Mouse (Mus musculus): ENCODE data around the gene Fthl17d.
"Not testable (repeated sequence)": the region's sequence is repeated elsewhere in the genome, so short reads cannot be mapped to it uniquely, and the experiment has no call there.

Fthl17d gene

GRCm38 (mm10) chrX:8986655-8987054, at the start of gene Fthl17d:
Fthl17d (minus strand) TSS chrX:8986755.
- DNase-seq (ENCODE audit: low spot score in 2 of 2), result not testable (repeated sequence)

DNA sequence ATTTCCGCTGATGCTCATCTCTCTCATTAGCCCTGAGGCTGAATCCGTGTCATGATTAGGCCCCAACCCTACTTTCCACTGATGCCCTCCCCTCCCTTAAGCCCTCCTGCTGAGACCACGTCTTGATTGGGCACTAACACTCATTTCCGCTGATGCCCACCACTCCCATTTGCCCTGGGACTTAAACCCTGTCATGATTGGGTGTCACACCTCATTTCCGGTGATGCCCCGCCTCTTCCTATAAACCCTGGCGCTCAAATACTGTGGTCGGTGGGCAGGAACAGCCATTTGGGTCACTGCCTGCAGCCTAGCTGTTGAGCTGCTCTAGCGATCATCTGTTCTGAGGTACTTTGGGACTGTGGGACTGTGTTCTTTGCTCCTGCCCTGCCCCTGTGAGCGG, 46.6 kb upstream of the Fthl17d start, which contains the start of gene Fthl17e:
Fthl17e (plus strand) TSS at position 301 of the 400 bp plus-strand sequence.
- not testable (repeated sequence) for DNase-seq (ENCODE audit: low spot score in 2 of 2)

- no peak for DNase-seq (ENCODE audit: low spot score in 2 of 2)
Observed at GRCm38 (mm10) chrX:9019481-9019880, 32.9 kb upstream of the Fthl17d start.

- no peak for DNase-seq (ENCODE audit: low spot score in 2 of 2)
Observed at GRCm38 (mm10) chrX:9016079-9016478, 29.5 kb upstream of the Fthl17d start.

DNA sequence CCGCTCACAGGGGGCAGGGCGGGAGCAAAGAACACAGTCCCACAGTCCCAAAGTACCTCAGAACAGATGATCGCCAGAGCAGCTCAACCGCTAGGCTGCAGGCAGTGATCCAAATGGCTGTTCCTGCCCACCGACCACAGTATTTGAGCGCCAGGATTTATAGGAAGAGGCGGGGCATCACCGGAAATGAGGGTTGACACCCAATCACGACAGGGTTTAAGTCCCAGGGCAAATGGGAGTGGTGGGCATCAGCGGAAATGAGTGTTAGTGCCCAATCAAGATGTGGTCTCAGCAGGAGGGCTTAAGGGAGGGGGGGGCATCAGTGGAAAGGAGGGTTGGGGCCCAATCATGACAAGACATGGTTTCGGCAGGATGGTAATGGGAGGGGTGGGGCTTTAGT, 10.1 kb downstream of the Fthl17d start, which contains the start of gene Fthl17c:
Fthl17c (minus strand) TSS at position 101 of the 400 bp plus-strand sequence.
- not testable (repeated sequence) for DNase-seq (ENCODE audit: low spot score in 2 of 2)

GRCm38 (mm10) chrX:8964618-8965017, 21.9 kb downstream of the Fthl17d start:
- not testable (repeated sequence) for DNase-seq (ENCODE audit: low spot score in 2 of 2)

GRCm38 (mm10) chrX:8962875-8963274, 23.7 kb downstream of the Fthl17d start, which contains the start of gene Fthl17b:
Fthl17b (minus strand) TSS chrX:8962975.
- DNase-seq (ENCODE audit: low spot score in 2 of 2), result not testable (repeated sequence)

DNA sequence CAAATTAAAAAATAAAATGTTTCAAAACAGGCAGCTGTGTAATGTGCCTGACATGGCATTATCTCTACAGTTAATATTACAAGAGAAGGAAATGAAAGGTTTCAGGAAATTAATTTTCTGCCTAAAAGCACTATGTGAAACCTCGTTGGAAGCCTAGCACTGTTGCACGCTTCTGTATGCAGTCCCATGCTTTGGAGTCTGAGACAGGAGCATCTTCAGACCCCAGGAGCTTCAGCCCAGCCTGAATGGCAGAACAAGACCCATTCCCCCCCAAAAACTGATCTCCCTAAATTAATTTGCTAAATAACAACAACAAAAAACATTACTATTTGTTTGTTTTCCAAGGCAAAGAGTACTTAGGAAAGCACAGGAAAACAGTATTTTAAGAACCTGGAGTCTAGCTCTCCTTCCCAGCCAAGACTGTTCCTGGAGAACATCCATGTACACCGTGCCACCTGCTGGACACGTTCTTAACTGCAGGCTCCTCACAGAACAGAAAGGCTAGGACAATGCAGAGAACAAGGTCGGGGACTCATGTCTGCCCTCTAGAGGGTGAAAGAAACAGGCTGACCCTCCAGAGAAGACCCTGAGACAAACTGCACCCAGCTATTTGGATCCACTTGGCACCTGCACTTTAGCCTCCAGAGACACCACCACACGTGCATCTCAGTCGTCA, 38.3 kb downstream of the Fthl17d start:
- peak; percentile 57 to 84 for DNase-seq (ENCODE audit: low spot score in 2 of 2)

- no peak for DNase-seq (ENCODE audit: low spot score in 2 of 2)
Observed at GRCm38 (mm10) chrX:8944041-8944440, 42.5 kb downstream of the Fthl17d start.
